Mouse (Mus musculus) myocyte (in vitro differentiated cells): Measurements from ENCODE around the gene Rnf6. TPM values are rescaled to one million over a fixed set of nuclear protein-coding genes. Genes with fewer than 3 reads are reported as not detected.

ENCODE experiments used
- H3K27me3 ChIP-seq: one replicate; pipeline ENCODE4 v1.6.1; 2011; ENCODE audit not compliant: control insufficient read depth, insufficient read depth, insufficient read length
- H3K36me3 ChIP-seq: one replicate; pipeline ENCODE4 v1.6.1; 2011; ENCODE audit not compliant: control insufficient read depth, insufficient read depth
- H3K4me2 ChIP-seq: one replicate; pipeline ENCODE4 v1.6.1; 2011; ENCODE audit warnings: low read depth, control low read depth
- H3K4me3 ChIP-seq: one replicate; pipeline ENCODE4 v1.5.1; 2011; ENCODE audit warnings: mild to moderate bottlenecking, control low read depth, moderate library complexity
- H3K79me2 ChIP-seq: one replicate; pipeline ENCODE4 v1.6.1; 2011; ENCODE audit not compliant: control insufficient read depth, insufficient read depth
- H3ac ChIP-seq: one replicate; pipeline ENCODE4 v1.6.1; 2011; ENCODE audit not compliant: control insufficient read depth, insufficient read length
- CEBPB ChIP-seq: IDR thresholded peaks from 2 replicates; pipeline ENCODE4 v1.6.1; 2011; ENCODE audit warnings: mild to moderate bottlenecking, moderate library complexity; ENCODE audit not compliant: poor library complexity, insufficient read depth, severe bottlenecking
- E2F4 ChIP-seq: IDR thresholded peaks from one replicate; pipeline ENCODE4 v1.6.1; 2011; ENCODE audit warnings: mild to moderate bottlenecking, control low read depth, moderate library complexity; ENCODE audit not compliant: insufficient read depth
- MAX ChIP-seq: IDR thresholded peaks from one replicate; pipeline ENCODE4 v1.6.1; 2011; ENCODE audit warnings: low read depth, mild to moderate bottlenecking, control low read depth
- MYOD1 ChIP-seq, 3 experiments: IDR thresholded peaks; one replicate each; pipeline ENCODE4 v1.6.1; 2011; ENCODE audit warnings: control low read depth in 2 of 3, low read depth in 2 of 3, mild to moderate bottlenecking in 2 of 3, moderate library complexity in 1 of 3; ENCODE audit not compliant: insufficient read length in 2 of 3, control insufficient read depth in 1 of 3
- MYOG ChIP-seq, 3 experiments: IDR thresholded peaks; one replicate each; pipeline ENCODE4 v1.6.1; 2011; ENCODE audit warnings: control low read depth in 2 of 3, low read depth in 2 of 3, mild to moderate bottlenecking in 2 of 3; ENCODE audit not compliant: insufficient read length in 2 of 3, control insufficient read depth in 1 of 3, insufficient read depth in 1 of 3
- POLR2A ChIP-seq: IDR thresholded peaks from one replicate; pipeline ENCODE4 v1.6.1; 2011; ENCODE audit warnings: low read depth, mild to moderate bottlenecking, control low read depth, moderate library complexity; ENCODE audit not compliant: insufficient read length
- POLR2AphosphoS2 ChIP-seq: IDR thresholded peaks from one replicate; pipeline ENCODE4 v1.6.1; 2011; ENCODE audit warnings: low read depth, control low read depth; ENCODE audit not compliant: insufficient read length
- REST ChIP-seq: IDR thresholded peaks from one replicate; pipeline ENCODE4 v1.6.1; 2011; ENCODE audit warnings: mild to moderate bottlenecking, control low read depth, moderate library complexity; ENCODE audit not compliant: insufficient read depth, insufficient read length
- SRF ChIP-seq: IDR thresholded peaks from one replicate; pipeline ENCODE4 v1.6.1; 2011; ENCODE audit warnings: low read depth; ENCODE audit not compliant: control insufficient read depth, insufficient read length
- TCF12 ChIP-seq: IDR thresholded peaks from one replicate; pipeline ENCODE4 v1.6.1; 2011; ENCODE audit warnings: mild to moderate bottlenecking, control low read depth; ENCODE audit not compliant: poor library complexity, insufficient read depth, severe bottlenecking
- TCF3 ChIP-seq: IDR thresholded peaks from one replicate; pipeline ENCODE4 v1.6.1; 2011; ENCODE audit warnings: low read depth, control low read depth; ENCODE audit not compliant: insufficient read length
- USF1 ChIP-seq: IDR thresholded peaks from one replicate; pipeline ENCODE4 v1.6.1; 2011; ENCODE audit warnings: low read depth, mild to moderate bottlenecking, control low read depth, moderate library complexity
- polyA plus RNA-seq: library from polyadenylated mRNA; unstranded; fragments of >200 nt; fragmentation: generic; extraction: Trizol; gene quantifications from one replicate; pipeline ENCODE4 v1.2.1, GENCODE M21; 2012; ENCODE audit warnings: missing spikeins

Rnf6 gene
- polyA plus RNA-seq, result 17.2 TPM

DNA sequence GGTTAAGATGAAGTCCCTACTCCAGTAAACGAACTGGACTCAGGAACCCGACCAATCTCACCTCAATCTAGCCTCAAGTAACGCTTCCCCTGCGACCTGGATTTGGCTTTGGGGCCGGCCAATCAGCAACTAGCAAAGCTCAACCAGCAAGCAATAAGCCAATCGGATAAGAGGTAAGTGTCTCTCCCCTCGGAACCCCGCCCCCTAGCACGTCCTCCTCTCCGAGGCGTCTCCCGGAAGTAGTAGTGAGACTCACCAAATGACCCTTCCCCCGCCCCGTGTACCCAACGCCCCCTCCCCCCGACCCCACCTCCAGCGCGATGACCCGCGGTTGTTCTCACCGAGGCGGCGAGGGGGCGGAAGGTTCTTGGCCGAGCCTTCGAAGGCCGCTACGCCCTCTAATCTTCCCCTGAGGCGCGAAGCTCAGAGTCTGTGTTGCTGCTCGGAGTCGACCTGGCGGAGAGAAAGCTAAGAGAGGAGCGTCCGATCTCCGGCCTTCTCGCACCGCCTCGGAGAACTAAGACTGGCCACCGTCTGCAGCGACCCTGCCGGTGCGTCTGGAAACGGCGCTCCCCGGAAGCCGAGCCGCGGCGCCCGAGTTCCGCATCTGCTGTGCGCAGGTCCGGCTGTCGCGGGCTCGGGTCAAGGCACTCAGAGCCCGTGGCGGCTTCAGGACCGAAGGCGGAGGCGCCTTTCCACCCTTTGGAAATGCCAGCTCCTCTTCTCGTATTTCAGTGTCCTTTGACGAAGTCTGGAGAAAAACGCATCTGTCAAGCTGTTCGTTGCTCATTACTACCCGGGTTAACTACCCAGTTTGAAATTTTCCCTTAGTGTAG, at the start of gene Rnf6:
Gene Rnf6 (minus strand): TSS at position 677 of the 836 bp plus-strand sequence.
- H3ac ChIP-seq, result peak within 1 kb of the TSS; percentile 75
- no peaks in the 10 kb centered on the region for H3K27me3 ChIP-seq
- no peaks in the 10 kb centered on the region for H3K79me2 ChIP-seq
- H3K4me3 ChIP-seq, result peak within 1 kb of the TSS; percentile 70
- H3K4me2 ChIP-seq, result peak within 1 kb of the TSS; percentile 91
- peaks cover 18% of the 10 kb centered on the region for H3K36me3 ChIP-seq
- TF ChIP-seq MYOG (IDR thresholded peaks at IDR 0.05; ENCODE audit: control insufficient read depth in 1 of 3, insufficient read depth in 1 of 3, insufficient read length in 2 of 3, low read depth in 2 of 3) (peak in 2 of 3 experiments; percentile 70 to 71), TCF3 (no peak), POLR2AphosphoS2 (peak; percentile 64), CEBPB (no peak), TCF12 (no peak), POLR2A (peak; percentile 70), MYOD1 (IDR thresholded peaks at IDR 0.05; ENCODE audit: control insufficient read depth in 1 of 3, insufficient read length in 2 of 3, low read depth in 2 of 3) (peak in 1 of 3 experiments; percentile 47), MAX (no peak)

DNA sequence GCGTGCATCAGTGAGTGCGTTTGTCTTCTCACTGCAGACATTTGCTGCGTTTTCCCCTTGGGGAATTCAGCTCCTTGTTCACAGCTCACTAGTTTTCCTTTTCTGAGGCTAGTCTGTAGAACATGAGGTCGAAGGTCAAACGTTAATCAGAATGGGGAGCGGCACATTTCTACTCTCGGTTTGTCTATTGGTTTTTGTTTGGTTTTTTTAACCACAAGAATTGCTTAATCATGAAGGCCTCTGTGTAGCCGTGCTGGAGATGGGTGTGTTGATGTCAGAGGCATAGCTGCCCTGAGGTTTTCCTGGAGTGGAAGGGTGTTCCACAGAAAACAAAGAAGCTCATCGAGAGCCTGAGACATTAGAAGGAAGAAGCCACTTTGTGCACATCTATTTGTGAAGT, 49.2 kb upstream of the Rnf6 start:
- H3K4me3 ChIP-seq, result no peak overlapping the region
- TF ChIP-seq TCF3 (no peak), REST (no peak), MYOG (IDR thresholded peaks at IDR 0.05; ENCODE audit: control insufficient read depth in 1 of 3, insufficient read depth in 1 of 3, insufficient read length in 2 of 3, low read depth in 2 of 3) (no peak), CEBPB (peak; percentile 84), MYOD1 (IDR thresholded peaks at IDR 0.05; ENCODE audit: control insufficient read depth in 1 of 3, insufficient read length in 2 of 3, low read depth in 2 of 3) (no peak), POLR2AphosphoS2 (no peak), MAX (no peak), SRF (no peak)
- peaks cover 21% of the 10 kb centered on the region for H3K79me2 ChIP-seq
- peak overlapping the region; percentile 23 for H3K4me2 ChIP-seq
- H3K36me3 ChIP-seq, result peaks cover 12% of the 10 kb centered on the region
- no peak overlapping the region for H3ac ChIP-seq
- no peaks in the 10 kb centered on the region for H3K27me3 ChIP-seq

DNA sequence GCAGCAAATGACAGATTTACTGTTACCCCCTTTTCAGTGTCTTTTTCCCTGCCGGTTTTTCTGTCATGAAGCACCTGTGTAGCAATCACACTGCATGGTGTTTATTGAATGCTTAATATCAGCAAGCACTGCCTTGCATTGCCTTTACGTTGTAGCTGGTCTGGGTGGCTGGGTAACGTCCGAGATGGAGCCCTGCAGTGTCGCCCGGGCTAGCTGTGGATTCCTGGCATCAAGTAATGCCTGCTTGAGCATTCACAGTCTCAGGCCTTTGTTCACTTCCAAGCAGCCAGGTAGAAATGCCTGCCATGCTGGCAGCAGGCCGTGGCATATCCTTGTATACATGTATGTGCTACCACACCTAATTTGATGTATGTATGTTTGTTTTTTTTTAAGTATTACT, 46.4 kb upstream of the Rnf6 start:
- H3K4me3 ChIP-seq, result no peak overlapping the region
- H3K27me3 ChIP-seq, result no peaks in the 10 kb centered on the region
- no peak overlapping the region for H3ac ChIP-seq
- peaks cover 24% of the 10 kb centered on the region for H3K79me2 ChIP-seq
- no peak overlapping the region for H3K4me2 ChIP-seq
- peaks cover 5% of the 10 kb centered on the region for H3K36me3 ChIP-seq
- TF ChIP-seq POLR2AphosphoS2, result no peak
- TF ChIP-seq POLR2A, result no peak
- no peak for TF ChIP-seq USF1
- no peak for TF ChIP-seq MYOG (IDR thresholded peaks at IDR 0.05; ENCODE audit: control insufficient read depth in 1 of 3, insufficient read depth in 1 of 3, insufficient read length in 2 of 3, low read depth in 2 of 3)
- no peak for TF ChIP-seq E2F4
- no peak for TF ChIP-seq SRF
- TF ChIP-seq REST, result no peak
- no peak for TF ChIP-seq CEBPB
- no peak for TF ChIP-seq MYOD1 (IDR thresholded peaks at IDR 0.05; ENCODE audit: control insufficient read depth in 1 of 3, insufficient read length in 2 of 3, low read depth in 2 of 3)
- no peak for TF ChIP-seq TCF12
- no peak for TF ChIP-seq MAX
- no peak for TF ChIP-seq TCF3

GRCm38 (mm10) chr5:146265934-146266591, 44.7 kb upstream of the Rnf6 start:
- no peak overlapping the region for H3ac ChIP-seq
- TF ChIP-seq MYOD1 (IDR thresholded peaks at IDR 0.05; ENCODE audit: control insufficient read depth in 1 of 3, insufficient read length in 2 of 3, low read depth in 2 of 3) (no peak), CEBPB (no peak), POLR2AphosphoS2 (no peak), SRF (no peak), REST (no peak), TCF12 (no peak), MYOG (IDR thresholded peaks at IDR 0.05; ENCODE audit: control insufficient read depth in 1 of 3, insufficient read depth in 1 of 3, insufficient read length in 2 of 3, low read depth in 2 of 3) (no peak)
- H3K4me3 ChIP-seq, result no peak overlapping the region
- no peak overlapping the region for H3K4me2 ChIP-seq
- H3K36me3 ChIP-seq, result peaks cover 5% of the 10 kb centered on the region
- H3K79me2 ChIP-seq, result peaks cover 24% of the 10 kb centered on the region
- H3K27me3 ChIP-seq, result no peaks in the 10 kb centered on the region

GRCm38 (mm10) chr5:146260003-146260402, 38.6 kb upstream of the Rnf6 start:
- no peak for TF ChIP-seq CEBPB
- no peak for TF ChIP-seq POLR2AphosphoS2
- no peak for TF ChIP-seq SRF
- TF ChIP-seq TCF12, result no peak
- TF ChIP-seq MYOG (IDR thresholded peaks at IDR 0.05; ENCODE audit: control insufficient read depth in 1 of 3, insufficient read depth in 1 of 3, insufficient read length in 2 of 3, low read depth in 2 of 3), result no peak
- TF ChIP-seq MYOD1 (IDR thresholded peaks at IDR 0.05; ENCODE audit: control insufficient read depth in 1 of 3, insufficient read length in 2 of 3, low read depth in 2 of 3), result no peak
- no peak for TF ChIP-seq POLR2A
- TF ChIP-seq TCF3, result no peak
- no peak for TF ChIP-seq USF1
- no peak for TF ChIP-seq E2F4
- no peak for TF ChIP-seq REST
- no peak for TF ChIP-seq MAX
- Histone ChIP-seq H3K79me2 (peaks cover 50% of the 10 kb centered on the region), H3K4me2 (no peak overlapping the region), H3K4me3 (no peak overlapping the region), H3K27me3 (no peaks in the 10 kb centered on the region), H3ac (no peak overlapping the region), H3K36me3 (peaks cover 4% of the 10 kb centered on the region)
